Mouse (Mus musculus) stomach, postnatal 0 days (tissue): ENCODE data around the gene Gm28372. TPM values are rescaled to one million over a fixed set of nuclear protein-coding genes. Genes with fewer than 3 reads are reported as not detected.

ENCODE experiments used
- ATAC-seq: fragments of 200-750 bp; cut with Nextera tagmentation; 2 replicates; pipeline ENCODE4 v1.8.0; 2017; ENCODE audit not compliant: low FRiP score, low TSS enrichment
- DNase-seq: peaks from one replicate; pipeline ENCODE4 v3.0.0-alpha.2; 2016; ENCODE audit warnings: low spot score
- H3K27ac ChIP-seq: fragments of 300-500 bp; sonication (generic); replicated peaks from 2 replicates; pipeline ENCODE4 v1.5.1; 2014; ENCODE audit warnings: mild to moderate bottlenecking, control low read depth
- H3K27me3 ChIP-seq: fragments of 300-500 bp; sonication (generic); 2 replicates; pipeline ENCODE4 v1.6.1; 2014; ENCODE audit warnings: low read length; ENCODE audit not compliant: control insufficient read depth, insufficient read depth
- H3K36me3 ChIP-seq: fragments of 300-500 bp; sonication (generic); 2 replicates; pipeline ENCODE4 v1.6.1; 2014; ENCODE audit warnings: low read length, mixed read lengths; ENCODE audit not compliant: control insufficient read depth, insufficient read depth
- H3K4me1 ChIP-seq: fragments of 300-500 bp; sonication (generic); replicated peaks from 2 replicates; pipeline ENCODE4 v1.6.1; 2014; ENCODE audit warnings: antibody characterized with exemption; ENCODE audit not compliant: control insufficient read depth, insufficient read depth
- H3K4me2 ChIP-seq: fragments of 300-500 bp; sonication (generic); replicated peaks from 2 replicates; pipeline ENCODE4 v1.6.1; 2014; ENCODE audit warnings: low read depth, mild to moderate bottlenecking, control low read depth, moderate library complexity
- H3K4me3 ChIP-seq: fragments of 300-500 bp; sonication (generic); 2 replicates; pipeline ENCODE4 v1.5.1; 2014; ENCODE audit warnings: low read depth, low read length, control low read depth
- H3K9ac ChIP-seq: fragments of 300-500 bp; sonication (generic); 2 replicates; pipeline ENCODE4 v1.6.1; 2014; ENCODE audit warnings: mild to moderate bottlenecking, low read length, control low read depth, mixed read lengths
- H3K9me3 ChIP-seq: fragments of 300-500 bp; sonication (generic); 2 replicates; pipeline ENCODE4 v1.6.1; 2016; ENCODE audit warnings: low read length; ENCODE audit not compliant: control insufficient read depth
- CTCF ChIP-seq: IDR thresholded peaks from 2 replicates; pipeline ENCODE4 v1.5.1; 2016; ENCODE audit warnings: antibody characterized with exemption, low read depth, mild to moderate bottlenecking, moderate library complexity
- EP300 ChIP-seq: optimal IDR thresholded peaks from 2 replicates; pipeline ENCODE3; 2016; ENCODE audit warnings: antibody characterized with exemption
- WGBS: fragments of 180-500 bp; shearing (Covaris S2); extraction: QIAGEN DNeasy Blood & Tissue Kit; methylation state at CpG from one replicate; pipeline ENCODE4 v1.1.7; 2014; 5-methylcytosine and 5-hydroxymethylcytosine counted together
- polyA plus RNA-seq: library from polyadenylated mRNA; unstranded; fragments of >200 nt; fragmentation: Nextera tagmentation; extraction: Ambion mirVana; gene quantifications from 2 replicates; pipeline ENCODE4 v1.2.1, GENCODE M21; 2015

Gene Gm28372
- polyA plus RNA-seq, 1 experiment from 2014 or later = not detected

GRCm38 (mm10) chr2:130439840-130440480 is 34.9 kb downstream of the Gm28372 start:
- no peaks in the 10 kb centered on the region for H3K4me1 ChIP-seq
- 88% methylated on average over 4 of the region's 4 CpGs for WGBS
- H3K9ac ChIP-seq = no peak overlapping the region
- H3K4me2 ChIP-seq = no peak overlapping the region
- TF ChIP-seq EP300 (no peak), CTCF (no peak)
- H3K4me3 ChIP-seq = no peak overlapping the region
- peaks cover 28% of the 10 kb centered on the region for H3K36me3 ChIP-seq
- no peaks in the 10 kb centered on the region for H3K9me3 ChIP-seq
- no peak for DNase-seq
- no peaks in the 10 kb centered on the region for H3K27me3 ChIP-seq
- ATAC-seq = no peak
- H3K27ac ChIP-seq = no peak overlapping the region

GRCm38 (mm10) chr2:130442162-130442561 is 37.1 kb downstream of the Gm28372 start:
- TF ChIP-seq CTCF = no peak
- TF ChIP-seq EP300 = no peak
- Histone ChIP-seq H3K4me1 (no peaks in the 10 kb centered on the region), H3K4me2 (no peak overlapping the region), H3K9me3 (no peaks in the 10 kb centered on the region), H3K27ac (no peak overlapping the region), H3K9ac (no peak overlapping the region), H3K27me3 (no peaks in the 10 kb centered on the region), H3K4me3 (no peak overlapping the region), H3K36me3 (peaks cover 28% of the 10 kb centered on the region)
- ATAC-seq (no peak), DNase-seq (no peak)
- 89% methylated on average over 10 of the region's 10 CpGs for WGBS

GRCm38 (mm10) chr2:130448449-130448848 is 43.4 kb downstream of the Gm28372 start:
- TF ChIP-seq CTCF = peak; percentile 30
- TF ChIP-seq EP300 = no peak
- Histone ChIP-seq H3K27ac (no peak overlapping the region), H3K4me1 (peaks cover 6% of the 10 kb centered on the region; the same call in 1 of the 2 replicates), H3K4me3 (no peak overlapping the region), H3K9me3 (no peaks in the 10 kb centered on the region), H3K36me3 (0 out of 2 replicates have a peak, but pooled peaks cover 2% of the 10 kb centered on the region), H3K4me2 (no peak overlapping the region), H3K9ac (no peak overlapping the region), H3K27me3 (no peaks in the 10 kb centered on the region)
- DNase-seq (no peak), ATAC-seq (no peak)

- WGBS = 8% methylated on average over 17 of the region's 17 CpGs
- Histone ChIP-seq H3K4me2 (peak overlapping the region; percentile 84), H3K27me3 (no peaks in the 10 kb centered on the region), H3K27ac (0 out of 2 replicates have a peak overlapping the region, but pooled peaks have one; percentile 87), H3K4me3 (peak overlapping the region; percentile 70), H3K9me3 (no peaks in the 10 kb centered on the region), H3K36me3 (no peaks in the 10 kb centered on the region), H3K9ac (peak overlapping the region; percentile 81), H3K4me1 (peaks cover 6% of the 10 kb centered on the region; the same call in 1 of the 2 replicates)
- TF ChIP-seq EP300 (no peak), CTCF (no peak)
- 0 out of 2 replicates have a peak, but pooled peaks have one; percentile 2 for ATAC-seq
- DNase-seq = no peak
Measured at GRCm38 (mm10) chr2:130449021-130449793, 44.2 kb downstream of the Gm28372 start.

- H3K4me2 ChIP-seq = peak within 1 kb of the TSS; percentile 84
- no peaks in the 10 kb centered on the region for H3K36me3 ChIP-seq
- ATAC-seq (peak; percentile 96), DNase-seq (peak; percentile 91)
- no peak for TF ChIP-seq EP300
- TF ChIP-seq CTCF = no peak
- H3K27me3 ChIP-seq = no peaks in the 10 kb centered on the region
- no peaks in the 10 kb centered on the region for H3K9me3 ChIP-seq
- peaks cover 6% of the 10 kb centered on the region; the same call in 1 of the 2 replicates for H3K4me1 ChIP-seq
- peak within 1 kb of the TSS; percentile 87 for H3K27ac ChIP-seq
- peak within 1 kb of the TSS; percentile 70 for H3K4me3 ChIP-seq
- under 1% methylated on average over 39 of the region's 50 CpGs for WGBS
- peak within 1 kb of the TSS; percentile 81 for H3K9ac ChIP-seq
Measured at GRCm38 (mm10) chr2:130449794-130450433, 44.9 kb downstream of the Gm28372 start, which contains the start of gene Ptpra. Ptpra (plus strand) TSS chr2:130450278.
